Mouse (Mus musculus) ovary, adult 2 months (tissue): ENCODE data around the gene Spock2. TPM values are rescaled to one million over a fixed set of nuclear protein-coding genes. Genes with fewer than 3 reads are reported as not detected.

ENCODE experiments used
- polyA plus RNA-seq: library from polyadenylated mRNA; depleted of rRNA; stranded (reverse); fragments of >200 nt; gene quantifications from 2 replicates; pipeline ENCODE4 v1.2.3, GENCODE M21; 2012; rRNA removed

The Spock2 gene
- 75.6 and 76.3 TPM in 2 replicates for polyA plus RNA-seq

DNA sequence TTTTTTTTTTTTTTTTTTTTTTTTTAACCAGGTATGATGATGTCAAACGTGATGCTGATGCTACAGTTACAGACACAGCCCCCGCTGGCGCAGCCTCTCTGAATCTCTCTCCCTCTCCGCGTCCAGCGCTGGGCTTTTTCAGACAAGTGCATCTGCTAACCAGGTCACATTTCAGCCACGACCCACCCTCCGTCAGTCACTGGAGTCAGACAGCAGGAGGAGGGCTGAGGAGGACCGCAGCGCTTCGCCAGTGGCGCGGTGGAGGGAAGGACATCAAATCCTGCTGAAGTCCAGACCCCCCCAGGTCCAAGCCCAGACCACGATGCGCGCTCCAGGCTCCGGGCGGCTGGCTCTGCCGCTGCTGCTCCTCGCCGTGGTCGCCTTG lies at the start of gene Spock2:
TSS of gene Spock2 (plus strand) at position 74 of the 385 bp plus-strand sequence.

Other genes starting within 250 kb of the Spock2 start
- gene Dnajb12, start 226.7 kb upstream of the Spock2 start, polyA plus RNA-seq = 46.1 and 54.5 TPM in 2 replicates
- gene Ddit4, start 154.4 kb upstream of the Spock2 start, polyA plus RNA-seq = 106 and 124 TPM in 2 replicates
- gene Ascc1, start 103.4 kb upstream of the Spock2 start, polyA plus RNA-seq = 26.2 and 28.7 TPM in 2 replicates
- gene Anapc16, start 103.1 kb upstream of the Spock2 start, polyA plus RNA-seq = 99.6 and 102 TPM in 2 replicates
- gene Chst3, start 113.0 kb downstream of the Spock2 start, polyA plus RNA-seq = 9.3 and 9.7 TPM in 2 replicates
- 1,558 and 1,692 TPM in 2 replicates for gene Psap, start 171.4 kb downstream of the Spock2 start, polyA plus RNA-seq
- 30.4 and 37.7 TPM in 2 replicates for gene Vsir, start 240.6 kb downstream of the Spock2 start, polyA plus RNA-seq